Mouse (Mus musculus) neural tube, embryonic 13.5 days (tissue): Measurements from ENCODE around the gene Rraga. TPM values are rescaled to one million over a fixed set of nuclear protein-coding genes. Genes with fewer than 3 reads are reported as not detected.

ENCODE experiments used
- ATAC-seq: fragments of 200-750 bp; cut with Nextera tagmentation; 2 replicates; pipeline ENCODE4 v1.8.0; 2017; ENCODE audit warnings: low read depth, mild to moderate bottlenecking, moderate TSS enrichment, moderate library complexity
- H3K27ac ChIP-seq: fragments of 300-500 bp; sonication (generic); replicated peaks from 2 replicates; pipeline ENCODE4 v1.5.1; 2015; ENCODE audit warnings: moderate library complexity, mild to moderate bottlenecking, inconsistent platforms
- H3K27me3 ChIP-seq: fragments of 300-500 bp; sonication (generic); 2 replicates; pipeline ENCODE4 v1.6.1; 2015; ENCODE audit warnings: mild to moderate bottlenecking, inconsistent platforms
- H3K36me3 ChIP-seq: fragments of 300-500 bp; sonication (generic); 2 replicates; pipeline ENCODE4 v1.6.1; 2015; ENCODE audit warnings: mild to moderate bottlenecking, inconsistent platforms
- H3K4me1 ChIP-seq: fragments of 300-500 bp; sonication (generic); replicated peaks from 2 replicates; pipeline ENCODE4 v1.6.1; 2015; ENCODE audit warnings: inconsistent platforms
- H3K4me2 ChIP-seq: fragments of 300-500 bp; sonication (generic); 2 replicates; pipeline ENCODE4 v1.6.1; 2015; ENCODE audit warnings: inconsistent platforms, mild to moderate bottlenecking, moderate library complexity
- H3K4me3 ChIP-seq: fragments of 300-500 bp; sonication (generic); 2 replicates; pipeline ENCODE4 v1.5.1; 2015; ENCODE audit warnings: mild to moderate bottlenecking, inconsistent platforms
- H3K9ac ChIP-seq: fragments of 300-500 bp; sonication (generic); 2 replicates; pipeline ENCODE4 v1.6.1; 2015; ENCODE audit warnings: moderate library complexity, mild to moderate bottlenecking, inconsistent platforms
- H3K9me3 ChIP-seq: fragments of 300-500 bp; sonication (generic); 2 replicates; pipeline ENCODE4 v1.6.1; 2016; ENCODE audit warnings: inconsistent platforms
- WGBS: fragments of 180-500 bp; shearing (Covaris S2); methylation state at CpG from one replicate; pipeline ENCODE4 v1.1.7; 2015; 5-methylcytosine and 5-hydroxymethylcytosine counted together
- polyA plus RNA-seq: library from polyadenylated mRNA; unstranded; fragments of >200 nt; fragmentation: Nextera tagmentation; extraction: Ambion mirVana; gene quantifications from 2 replicates; pipeline ENCODE4 v1.2.1, GENCODE M21; 2015

Rraga gene
- polyA plus RNA-seq, 1 experiment from 2014 or later: 108 TPM

DNA sequence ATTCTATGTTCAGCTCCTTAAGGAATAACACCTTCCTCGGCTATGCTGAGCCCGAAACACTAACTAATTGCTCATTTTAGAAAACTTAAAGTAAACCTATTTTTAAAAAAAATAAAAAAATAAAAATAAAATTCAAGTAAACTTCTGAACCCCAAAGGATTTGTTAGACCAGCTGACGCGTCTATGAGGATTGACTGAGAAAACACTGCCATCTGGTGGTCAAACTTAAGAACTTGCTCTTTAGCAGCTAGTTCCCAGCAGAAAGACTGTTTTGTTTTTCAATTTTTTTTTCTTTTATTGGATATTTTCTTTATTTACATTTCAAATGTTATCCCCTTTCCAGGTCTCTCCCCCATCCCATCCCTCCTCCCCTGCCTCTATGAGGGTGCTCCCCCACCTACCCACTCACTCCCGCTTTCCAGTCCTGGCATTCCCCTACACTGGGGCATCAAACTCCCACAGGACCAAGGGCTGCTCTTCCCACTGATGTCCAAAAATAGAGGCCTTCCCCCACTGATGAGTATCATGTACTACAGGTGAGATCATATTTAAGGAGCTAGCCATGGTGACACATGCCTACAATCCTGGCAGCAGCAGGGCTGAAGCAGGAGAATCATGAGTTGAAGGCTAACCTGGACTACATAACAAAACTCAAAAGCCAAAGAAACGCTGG is 20.3 kb upstream of the Rraga start:
- no peak overlapping the region for H3K27ac ChIP-seq
- no peaks in the 10 kb centered on the region for H3K36me3 ChIP-seq
- peak; percentile 59 for ATAC-seq
- no peaks in the 10 kb centered on the region for H3K4me1 ChIP-seq
- no peak overlapping the region for H3K4me2 ChIP-seq
- 24% methylated on average over 6 of the region's 6 CpGs for WGBS
- no peaks in the 10 kb centered on the region for H3K9me3 ChIP-seq
- no peak overlapping the region for H3K9ac ChIP-seq
- no peaks in the 10 kb centered on the region for H3K27me3 ChIP-seq
- H3K4me3 ChIP-seq: no peak overlapping the region

DNA sequence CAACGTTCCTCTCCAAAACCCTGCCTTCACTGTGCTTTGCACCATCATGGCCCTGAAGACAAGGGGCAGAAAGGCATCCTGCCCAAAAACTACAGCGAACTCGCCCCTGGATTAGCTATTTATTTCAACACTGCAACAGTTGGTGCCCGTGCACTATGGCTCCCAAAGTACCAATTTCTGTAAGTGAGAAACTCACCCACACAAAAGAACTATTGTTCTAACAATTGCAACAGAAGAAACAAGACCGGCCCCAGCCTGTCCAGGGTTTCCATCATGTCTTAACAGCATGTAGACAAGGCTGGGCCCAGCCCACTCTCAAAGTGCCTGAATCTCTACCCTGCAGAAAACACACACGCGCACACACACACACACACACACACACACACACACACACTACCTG is 18.1 kb upstream of the Rraga start:
- ATAC-seq: no peak
- Histone ChIP-seq H3K4me3 (no peak overlapping the region), H3K27ac (no peak overlapping the region), H3K36me3 (no peaks in the 10 kb centered on the region), H3K4me2 (no peak overlapping the region), H3K9ac (no peak overlapping the region), H3K9me3 (no peaks in the 10 kb centered on the region), H3K4me1 (no peaks in the 10 kb centered on the region), H3K27me3 (no peaks in the 10 kb centered on the region)
- WGBS: 54% methylated on average over 7 of the region's 7 CpGs

DNA sequence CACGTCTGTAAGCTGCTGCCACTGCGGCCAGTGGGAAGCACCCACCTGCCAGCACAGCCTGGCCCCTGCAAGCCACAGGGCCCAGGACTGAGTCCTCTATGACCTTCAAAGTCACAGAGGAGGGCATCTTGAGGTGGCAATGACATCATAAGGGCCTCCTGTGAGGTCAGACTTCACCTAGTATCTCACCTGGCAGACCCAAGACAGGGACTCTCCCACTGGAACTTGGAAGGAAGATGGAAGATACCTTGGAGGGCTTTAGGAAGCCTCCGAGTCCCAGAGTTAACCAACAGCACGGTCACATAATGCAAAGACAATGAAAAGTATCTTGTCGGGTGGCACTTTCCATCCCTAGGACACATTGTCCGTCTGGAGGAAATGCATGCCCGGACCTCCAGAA is 17.2 kb upstream of the Rraga start, which contains the start of gene Saxo1:
Gene Saxo1, minus strand, starts transcription at position 101 of the 400 bp plus-strand sequence.
- 91% methylated on average over 7 of the region's 7 CpGs for WGBS
- no peaks in the 10 kb centered on the region for H3K27me3 ChIP-seq
- no peak for ATAC-seq
- H3K4me3 ChIP-seq: no peak within 1 kb of the TSS
- no peak within 1 kb of the TSS for H3K27ac ChIP-seq
- H3K9ac ChIP-seq: no peak within 1 kb of the TSS
- no peak within 1 kb of the TSS for H3K4me2 ChIP-seq
- H3K4me1 ChIP-seq: no peaks in the 10 kb centered on the region
- H3K9me3 ChIP-seq: no peaks in the 10 kb centered on the region
- no peaks in the 10 kb centered on the region for H3K36me3 ChIP-seq

DNA sequence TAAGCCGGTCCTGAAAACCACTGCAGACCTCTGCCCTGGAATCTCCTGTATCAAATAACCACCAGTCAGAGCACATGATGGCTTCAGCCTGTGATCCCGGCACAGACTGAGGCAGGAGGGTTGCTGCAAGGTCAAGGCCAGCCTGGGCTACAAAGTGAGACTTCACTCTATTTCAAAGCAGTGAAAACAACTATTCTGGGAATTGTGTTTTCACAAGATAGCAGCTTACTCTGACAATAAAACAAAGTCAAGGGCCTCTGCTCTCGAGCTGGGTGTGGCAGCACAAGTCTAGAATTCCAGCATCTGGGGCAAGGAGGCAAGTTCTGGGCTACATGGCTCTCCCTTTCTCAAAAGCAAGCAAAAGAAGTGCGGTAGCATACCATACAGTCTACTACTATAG is 16.5 kb upstream of the Rraga start:
- no peaks in the 10 kb centered on the region for H3K36me3 ChIP-seq
- H3K4me1 ChIP-seq: no peaks in the 10 kb centered on the region
- no peak overlapping the region for H3K4me2 ChIP-seq
- no peaks in the 10 kb centered on the region for H3K27me3 ChIP-seq
- no peak overlapping the region for H3K27ac ChIP-seq
- H3K9ac ChIP-seq: no peak overlapping the region
- ATAC-seq: no peak
- WGBS: 74% methylated on average over 4 of the region's 4 CpGs
- H3K9me3 ChIP-seq: no peaks in the 10 kb centered on the region
- no peak overlapping the region for H3K4me3 ChIP-seq

DNA sequence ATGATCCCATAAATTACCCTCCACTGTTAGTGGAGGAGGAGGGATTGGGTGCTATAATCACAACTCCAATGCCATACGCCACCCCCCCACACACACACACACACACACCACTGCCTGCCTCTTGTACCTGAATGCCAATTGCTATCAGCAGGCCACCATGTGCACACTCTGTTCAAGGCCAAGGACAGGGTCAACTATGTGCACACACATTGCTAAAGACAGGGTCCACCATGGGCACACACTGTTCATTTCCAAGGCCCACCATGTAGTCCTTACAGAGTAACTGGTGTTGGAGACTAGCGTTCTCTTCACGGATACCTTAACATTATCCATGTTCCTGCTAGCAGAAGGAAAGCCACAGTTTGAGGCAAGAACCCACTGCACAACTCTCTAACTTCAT is 14.4 kb upstream of the Rraga start:
- H3K4me1 ChIP-seq: no peaks in the 10 kb centered on the region
- no peak overlapping the region for H3K9ac ChIP-seq
- no peaks in the 10 kb centered on the region for H3K36me3 ChIP-seq
- no peak overlapping the region for H3K27ac ChIP-seq
- no peaks in the 10 kb centered on the region for H3K27me3 ChIP-seq
- H3K9me3 ChIP-seq: no peaks in the 10 kb centered on the region
- H3K4me2 ChIP-seq: no peak overlapping the region
- 95% methylated on average over 3 of the region's 3 CpGs for WGBS
- no peak overlapping the region for H3K4me3 ChIP-seq
- ATAC-seq: no peak

DNA sequence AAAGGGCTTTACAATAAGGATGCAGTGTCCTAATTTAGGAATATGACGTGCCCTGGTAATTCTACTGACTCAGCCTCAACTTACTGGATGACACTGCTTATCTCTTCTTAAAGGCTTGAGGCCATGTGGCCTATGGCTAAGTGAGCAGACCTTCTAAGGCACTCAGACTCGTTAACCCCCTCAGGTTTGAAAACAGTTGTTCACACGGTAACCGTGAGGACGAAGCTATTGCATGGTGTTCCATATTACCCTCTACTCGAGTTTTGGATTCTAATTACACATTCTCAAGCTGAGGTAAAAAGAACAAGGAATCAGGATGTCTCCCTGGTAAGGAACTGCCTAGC is 557 bp upstream of the Rraga start:
- H3K27ac ChIP-seq: peak overlapping the region; percentile 98
- no peaks in the 10 kb centered on the region for H3K27me3 ChIP-seq
- H3K4me2 ChIP-seq: peak overlapping the region; percentile 93
- H3K9ac ChIP-seq: peak overlapping the region; percentile 92
- peaks cover 6% of the 10 kb centered on the region; the same call in 1 of the 2 replicates for H3K36me3 ChIP-seq
- WGBS: 11% methylated on average over 6 of the region's 6 CpGs
- peaks cover 31% of the 10 kb centered on the region for H3K4me1 ChIP-seq
- H3K4me3 ChIP-seq: peak overlapping the region; percentile 77
- H3K9me3 ChIP-seq: no peaks in the 10 kb centered on the region
- ATAC-seq: peak; percentile 64

DNA sequence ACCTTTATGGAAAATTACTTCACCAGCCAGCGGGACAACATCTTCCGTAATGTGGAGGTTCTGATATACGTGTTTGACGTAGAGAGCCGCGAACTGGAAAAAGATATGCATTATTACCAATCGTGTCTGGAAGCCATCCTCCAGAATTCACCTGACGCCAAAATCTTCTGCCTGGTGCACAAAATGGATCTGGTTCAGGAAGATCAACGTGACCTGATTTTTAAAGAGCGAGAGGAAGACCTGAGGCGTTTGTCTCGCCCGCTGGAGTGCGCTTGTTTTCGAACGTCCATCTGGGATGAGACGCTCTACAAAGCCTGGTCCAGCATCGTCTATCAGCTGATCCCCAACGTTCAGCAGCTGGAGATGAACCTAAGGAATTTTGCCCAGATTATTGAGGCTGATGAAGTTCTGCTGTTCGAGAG is 663 bp downstream of the Rraga start:
- WGBS: under 1% methylated on average over 20 of the region's 20 CpGs
- Histone ChIP-seq H3K9ac (peak overlapping the region; percentile 92), H3K27me3 (no peaks in the 10 kb centered on the region), H3K4me1 (peaks cover 31% of the 10 kb centered on the region), H3K4me2 (peak overlapping the region; percentile 93), H3K27ac (peak overlapping the region; percentile 98), H3K4me3 (peak overlapping the region; percentile 77), H3K9me3 (no peaks in the 10 kb centered on the region), H3K36me3 (peaks cover 6% of the 10 kb centered on the region; the same call in 1 of the 2 replicates)
- ATAC-seq: no peak

DNA sequence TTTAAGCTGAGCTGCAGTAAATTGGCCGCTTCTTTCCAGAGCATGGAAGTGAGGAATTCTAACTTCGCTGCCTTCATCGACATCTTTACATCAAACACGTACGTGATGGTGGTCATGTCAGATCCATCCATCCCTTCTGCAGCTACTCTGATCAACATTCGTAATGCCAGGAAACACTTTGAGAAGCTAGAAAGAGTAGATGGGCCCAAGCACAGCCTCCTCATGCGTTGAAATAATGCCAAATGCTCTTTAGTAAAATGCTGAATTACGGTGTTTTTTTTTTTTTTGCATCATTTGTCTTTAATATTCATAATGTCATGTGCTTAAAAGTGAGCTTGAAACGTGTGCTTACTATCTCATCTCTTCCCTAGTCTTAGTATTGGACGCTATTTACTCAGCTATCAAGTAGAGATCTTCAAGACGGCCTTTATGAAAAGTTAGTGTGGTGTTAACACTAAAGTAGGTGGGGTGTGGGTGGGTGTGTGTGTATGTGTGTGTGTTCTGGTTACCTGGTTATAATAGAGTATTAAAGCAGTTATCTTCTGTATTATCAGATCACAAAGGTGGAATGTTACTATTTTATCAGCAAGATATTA is 1.3 kb downstream of the Rraga start:
- H3K9me3 ChIP-seq: no peaks in the 10 kb centered on the region
- H3K4me1 ChIP-seq: peaks cover 31% of the 10 kb centered on the region
- peak overlapping the region; percentile 98 for H3K27ac ChIP-seq
- WGBS: 9% methylated on average over 11 of the region's 11 CpGs
- H3K4me2 ChIP-seq: peak overlapping the region; percentile 93
- H3K4me3 ChIP-seq: peak overlapping the region; percentile 77
- H3K36me3 ChIP-seq: peaks cover 6% of the 10 kb centered on the region; the same call in 1 of the 2 replicates
- H3K27me3 ChIP-seq: no peaks in the 10 kb centered on the region
- H3K9ac ChIP-seq: peak overlapping the region; percentile 92
- no peak for ATAC-seq

DNA sequence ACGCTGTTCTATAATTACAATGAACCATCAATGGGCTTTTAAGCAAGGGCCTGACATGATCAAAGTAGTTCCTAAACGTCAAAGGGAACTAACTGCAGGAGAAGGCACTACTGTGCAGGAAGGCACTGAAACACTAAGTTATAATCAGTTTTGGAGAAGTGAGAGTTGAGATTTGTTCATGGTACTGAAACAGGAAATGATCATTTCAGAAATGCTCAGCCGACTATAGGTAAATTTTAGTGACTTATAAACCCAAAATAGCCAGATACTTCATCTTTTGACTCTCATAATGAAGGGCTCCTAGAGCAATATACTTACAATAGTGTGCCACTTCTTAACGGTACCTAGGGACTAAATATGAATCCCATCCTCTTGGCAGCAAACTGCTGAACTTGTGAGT is 4.6 kb downstream of the Rraga start:
- no peak for ATAC-seq
- peaks cover 31% of the 10 kb centered on the region for H3K4me1 ChIP-seq
- H3K9me3 ChIP-seq: no peaks in the 10 kb centered on the region
- no peak overlapping the region for H3K27ac ChIP-seq
- H3K4me2 ChIP-seq: no peak overlapping the region
- H3K36me3 ChIP-seq: peaks cover 30% of the 10 kb centered on the region
- 54% methylated on average over 4 of the region's 4 CpGs for WGBS
- H3K9ac ChIP-seq: no peak overlapping the region
- H3K4me3 ChIP-seq: no peak overlapping the region
- H3K27me3 ChIP-seq: no peaks in the 10 kb centered on the region

DNA sequence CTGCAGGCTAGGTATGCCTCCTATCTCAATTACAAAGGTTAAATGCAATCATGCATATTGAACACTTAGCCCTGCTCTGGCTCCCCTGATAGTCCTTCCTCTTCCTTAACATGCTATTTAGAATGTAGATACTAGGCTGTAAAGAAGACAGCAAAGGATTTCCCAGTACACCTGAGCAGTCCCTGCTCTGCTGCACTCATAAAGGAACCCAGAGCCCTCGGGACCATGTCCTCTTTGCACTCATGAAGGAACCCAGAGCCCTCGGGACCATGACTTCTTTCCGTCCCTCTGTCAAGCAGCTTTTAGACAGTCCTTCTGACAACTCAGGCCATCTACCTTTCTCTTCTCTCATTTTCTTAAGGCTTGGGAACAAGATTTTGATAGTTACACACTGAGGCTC is 5.1 kb downstream of the Rraga start:
- 86% methylated on average over 3 of the region's 3 CpGs for WGBS
- no peak overlapping the region for H3K27ac ChIP-seq
- peaks cover 31% of the 10 kb centered on the region for H3K4me1 ChIP-seq
- no peaks in the 10 kb centered on the region for H3K9me3 ChIP-seq
- no peak overlapping the region for H3K4me2 ChIP-seq
- H3K9ac ChIP-seq: no peak overlapping the region
- H3K27me3 ChIP-seq: no peaks in the 10 kb centered on the region
- ATAC-seq: no peak
- H3K36me3 ChIP-seq: peaks cover 35% of the 10 kb centered on the region
- no peak overlapping the region for H3K4me3 ChIP-seq

DNA sequence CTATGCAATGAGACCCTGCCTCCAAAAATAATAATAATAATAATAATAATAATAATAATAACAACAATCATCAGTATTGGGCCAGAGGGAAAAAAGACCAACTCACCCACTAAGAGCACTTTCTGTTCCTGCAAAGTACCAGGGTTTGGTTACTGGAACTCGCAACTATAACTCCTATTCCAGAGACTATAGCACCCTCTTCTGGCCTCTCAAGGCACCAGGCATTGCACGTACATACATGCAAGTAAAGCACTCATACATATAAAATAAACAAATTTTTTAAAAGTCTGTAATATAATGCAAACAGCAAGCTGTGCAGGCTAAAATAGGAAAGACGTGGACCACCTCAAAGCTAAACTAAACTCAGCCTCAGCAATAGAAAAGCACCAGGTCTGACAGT is 12.8 kb downstream of the Rraga start:
- H3K4me1 ChIP-seq: no peaks in the 10 kb centered on the region
- H3K27me3 ChIP-seq: no peaks in the 10 kb centered on the region
- no peak for ATAC-seq
- no peaks in the 10 kb centered on the region for H3K9me3 ChIP-seq
- peaks cover 48% of the 10 kb centered on the region for H3K36me3 ChIP-seq
- no peak overlapping the region for H3K9ac ChIP-seq
- 91% methylated on average over 3 of the region's 3 CpGs for WGBS
- H3K4me2 ChIP-seq: no peak overlapping the region
- H3K27ac ChIP-seq: no peak overlapping the region
- no peak overlapping the region for H3K4me3 ChIP-seq

DNA sequence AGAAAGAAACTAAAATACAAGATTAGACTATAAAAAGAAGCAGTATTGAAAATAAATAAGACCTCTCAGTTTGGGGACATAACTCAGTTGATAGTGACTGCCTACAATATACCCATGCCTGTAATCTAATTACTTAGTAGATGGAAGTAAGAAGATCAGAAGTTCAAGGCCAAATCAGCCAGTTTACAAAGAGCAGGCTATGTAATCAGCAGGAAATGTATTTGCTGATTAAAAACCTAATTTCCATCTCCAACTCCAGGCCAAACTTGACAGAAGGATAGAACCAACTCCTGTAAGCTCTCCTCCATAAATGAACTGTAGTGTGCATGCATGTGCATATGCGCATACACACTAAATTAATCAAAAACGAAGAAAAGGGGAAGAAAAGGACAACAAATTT is 15.8 kb downstream of the Rraga start:
- 88% methylated on average over 2 of the region's 2 CpGs for WGBS
- no peak overlapping the region for H3K4me2 ChIP-seq
- no peak for ATAC-seq
- no peak overlapping the region for H3K4me3 ChIP-seq
- H3K9ac ChIP-seq: no peak overlapping the region
- H3K4me1 ChIP-seq: no peaks in the 10 kb centered on the region
- peaks cover 26% of the 10 kb centered on the region for H3K36me3 ChIP-seq
- no peak overlapping the region for H3K27ac ChIP-seq
- no peaks in the 10 kb centered on the region for H3K27me3 ChIP-seq
- no peaks in the 10 kb centered on the region for H3K9me3 ChIP-seq
